Mouse (Mus musculus) bone marrow, adult 2 months (tissue): Measurements from ENCODE around the gene Tspyl1.

Experiments
- CTCF ChIP-seq: fragments of 200-500 bp; IDR thresholded peaks from 2 replicates; pipeline ENCODE4 v1.5.1; 2011; ENCODE audit warnings: low read length, control low read depth; ENCODE audit not compliant: control insufficient read depth, insufficient read depth
- POLR2A ChIP-seq: fragments of 200-500 bp; IDR thresholded peaks from 2 replicates; pipeline ENCODE4 v1.6.1; 2011; ENCODE audit warnings: low read depth, mild to moderate bottlenecking, control low read depth, low read length, borderline replicate concordance; ENCODE audit not compliant: control insufficient read depth

DNA sequence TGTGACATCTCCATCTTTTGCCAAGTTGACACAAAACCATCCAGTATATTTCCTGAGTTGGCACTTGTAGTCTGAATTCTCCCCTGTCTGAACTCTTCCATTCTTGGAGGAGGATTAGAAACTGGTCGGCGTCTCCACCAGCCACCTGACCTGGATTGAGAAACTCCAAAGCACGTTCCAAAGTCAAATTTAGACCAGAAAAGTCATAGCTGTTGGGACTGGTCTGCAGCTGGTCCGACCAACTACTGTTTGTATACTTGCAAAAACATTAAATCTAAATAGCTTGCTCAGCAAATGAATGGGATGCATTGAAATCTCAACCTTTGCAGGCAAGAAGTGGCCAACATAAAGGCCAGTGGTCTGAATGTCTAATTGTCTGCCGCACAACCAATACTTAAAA, 45.4 kb upstream of the Tspyl1 start:
- TF ChIP-seq CTCF (no peak), POLR2A (no peak)
